Mouse (Mus musculus): ENCODE results near the gene Pla2g4a.

Gene Pla2g4a

DNA sequence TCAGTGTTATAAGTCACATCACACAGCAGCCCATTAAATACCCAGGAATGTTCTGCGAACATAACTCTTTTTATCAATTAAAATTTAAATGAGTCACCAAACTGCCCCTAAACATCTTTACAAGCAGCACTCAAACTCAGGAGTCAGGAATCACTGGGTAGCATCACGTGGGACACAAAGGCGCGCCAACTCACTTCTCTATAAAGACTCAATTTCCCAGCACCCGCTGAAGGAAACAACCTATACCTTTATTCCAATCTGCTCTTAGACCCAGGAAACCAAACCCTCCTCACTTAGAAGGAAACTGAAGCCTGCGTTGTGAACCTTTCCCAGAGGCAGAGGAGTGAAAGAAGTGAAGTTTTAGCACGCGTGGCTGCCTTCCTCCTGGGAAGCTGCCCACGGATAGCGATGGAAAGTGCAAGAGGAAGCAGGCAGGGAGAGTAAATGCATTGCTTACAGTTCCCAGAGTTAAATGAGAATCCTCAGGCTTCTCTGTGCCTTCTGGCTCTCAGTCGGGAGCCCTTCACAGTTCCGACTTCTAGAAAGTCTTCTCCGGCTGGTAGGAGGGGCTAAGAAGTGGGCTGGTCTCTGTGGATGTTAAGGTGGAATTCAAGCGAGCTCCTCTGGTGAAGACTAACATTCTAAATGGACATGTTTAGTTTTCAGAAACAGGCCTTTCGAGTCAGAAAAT lies at the start of gene Pla2g4a:
Gene Pla2g4a (minus strand): TSS at position 557 of the 691 bp plus-strand sequence.
- 12% methylated on average over 15 of the region's 15 CpGs for WGBS

DNA sequence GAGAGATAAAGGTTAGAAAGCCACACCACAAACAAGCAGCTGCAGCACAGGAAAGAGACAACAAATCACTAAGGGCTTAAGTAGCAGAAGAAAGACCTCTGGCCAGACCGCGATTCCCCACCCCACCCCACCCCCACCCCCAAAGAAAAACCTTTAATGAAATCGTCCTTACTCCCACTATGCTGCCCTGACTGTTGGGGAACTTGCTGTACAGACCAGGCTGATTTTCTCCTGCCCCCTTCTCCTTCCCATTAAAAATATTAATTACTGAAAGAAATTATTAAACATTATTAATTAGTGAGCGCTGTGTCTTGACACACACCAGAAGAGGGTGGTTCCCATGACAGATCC lies 49.5 kb upstream of the Pla2g4a start:
- 52% methylated on average over 4 of the region's 4 CpGs for WGBS

DNA sequence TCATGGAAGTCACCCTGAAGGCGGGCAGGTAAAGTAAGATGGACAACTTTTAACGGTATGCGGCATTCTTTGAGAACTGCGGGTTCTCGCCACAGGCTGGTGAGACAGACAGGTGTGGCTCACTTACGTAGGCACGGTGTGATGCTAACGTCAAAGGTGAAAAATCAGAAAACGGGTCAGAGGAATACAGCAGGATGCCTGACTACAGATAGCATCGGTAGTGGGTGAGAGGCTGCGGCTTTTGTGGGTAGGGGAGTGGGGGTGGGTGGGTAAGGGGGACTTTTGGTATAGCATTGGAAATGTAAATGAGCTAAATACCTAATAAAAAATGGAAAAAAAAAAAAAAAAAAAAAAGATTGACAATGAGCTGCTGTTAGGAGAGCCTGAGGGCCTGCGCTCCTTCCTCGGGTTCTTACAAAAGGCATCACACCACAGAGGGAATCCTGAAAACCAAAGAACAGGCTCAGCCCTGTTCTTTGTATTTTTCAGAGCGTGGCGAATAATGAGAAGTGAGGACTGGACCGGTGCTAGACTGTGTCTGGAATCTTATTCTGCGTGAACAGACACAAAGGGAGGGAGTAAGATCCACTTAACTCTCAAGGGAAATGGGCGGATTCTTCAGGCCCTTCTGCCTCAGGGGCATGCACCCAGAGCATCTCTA lies 49.0 kb upstream of the Pla2g4a start:
- WGBS = 81% methylated on average over 18 of the region's 18 CpGs

DNA sequence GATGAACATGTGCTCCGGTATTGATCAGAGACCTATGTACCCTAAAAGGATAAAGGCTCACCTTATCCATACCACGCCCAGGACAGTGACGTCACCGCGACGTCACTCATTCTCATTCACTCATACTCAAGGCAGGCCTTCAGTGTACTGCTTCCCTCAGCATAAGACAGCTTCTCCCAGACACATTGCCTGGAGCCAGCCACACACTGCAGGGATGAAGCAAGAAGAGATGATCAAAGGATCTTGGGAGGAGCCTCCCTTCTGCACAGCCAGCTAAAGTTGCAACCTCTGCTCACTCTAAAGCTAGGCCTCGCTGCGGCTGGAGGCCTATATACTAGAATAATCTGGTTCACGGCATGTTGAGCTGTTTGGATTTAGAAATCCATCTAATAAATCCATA lies 48.0 kb upstream of the Pla2g4a start:
- 94% methylated on average over 9 of the region's 9 CpGs for WGBS

DNA sequence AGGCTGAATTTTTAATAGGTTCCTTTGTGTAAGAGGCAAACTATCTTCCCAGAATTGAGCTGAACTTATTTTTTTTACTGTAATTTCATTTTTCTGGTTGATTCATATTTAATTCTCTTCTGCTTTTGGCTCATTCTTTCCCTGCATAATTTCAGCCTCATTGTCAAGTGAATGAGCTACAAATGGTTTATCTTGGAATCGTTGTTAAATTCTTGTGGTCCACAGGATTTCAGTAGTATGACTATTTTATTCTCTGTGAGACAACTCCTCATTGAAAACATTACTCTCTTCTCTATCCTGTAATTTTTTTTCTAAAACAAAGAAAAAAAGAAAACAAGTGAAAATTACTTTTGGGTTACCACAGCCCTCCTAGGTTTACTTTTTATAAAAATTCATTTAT lies 14.5 kb upstream of the Pla2g4a start:
- 33% methylated on average over 1 of the region's 1 CpGs for WGBS

DNA sequence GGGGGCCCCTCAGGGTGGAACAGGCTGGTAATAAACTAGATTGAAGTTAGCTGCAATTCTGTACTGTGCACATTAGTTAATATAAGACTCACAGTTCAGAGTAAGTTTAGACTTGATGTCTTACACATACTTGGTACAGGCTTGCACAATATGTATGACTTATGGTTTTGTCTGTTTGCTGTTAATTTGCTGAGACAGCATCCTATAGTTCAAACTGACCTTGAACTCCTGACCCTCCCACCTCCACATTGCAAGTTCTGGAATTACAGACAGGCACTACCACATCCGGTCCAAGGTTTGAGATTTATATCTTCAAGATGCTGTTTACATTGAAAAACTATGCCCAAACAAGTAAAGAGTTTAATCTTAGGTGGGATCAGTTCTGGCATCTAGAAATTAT lies 4.7 kb upstream of the Pla2g4a start:
- WGBS = 86% methylated on average over 1 of the region's 1 CpGs

DNA sequence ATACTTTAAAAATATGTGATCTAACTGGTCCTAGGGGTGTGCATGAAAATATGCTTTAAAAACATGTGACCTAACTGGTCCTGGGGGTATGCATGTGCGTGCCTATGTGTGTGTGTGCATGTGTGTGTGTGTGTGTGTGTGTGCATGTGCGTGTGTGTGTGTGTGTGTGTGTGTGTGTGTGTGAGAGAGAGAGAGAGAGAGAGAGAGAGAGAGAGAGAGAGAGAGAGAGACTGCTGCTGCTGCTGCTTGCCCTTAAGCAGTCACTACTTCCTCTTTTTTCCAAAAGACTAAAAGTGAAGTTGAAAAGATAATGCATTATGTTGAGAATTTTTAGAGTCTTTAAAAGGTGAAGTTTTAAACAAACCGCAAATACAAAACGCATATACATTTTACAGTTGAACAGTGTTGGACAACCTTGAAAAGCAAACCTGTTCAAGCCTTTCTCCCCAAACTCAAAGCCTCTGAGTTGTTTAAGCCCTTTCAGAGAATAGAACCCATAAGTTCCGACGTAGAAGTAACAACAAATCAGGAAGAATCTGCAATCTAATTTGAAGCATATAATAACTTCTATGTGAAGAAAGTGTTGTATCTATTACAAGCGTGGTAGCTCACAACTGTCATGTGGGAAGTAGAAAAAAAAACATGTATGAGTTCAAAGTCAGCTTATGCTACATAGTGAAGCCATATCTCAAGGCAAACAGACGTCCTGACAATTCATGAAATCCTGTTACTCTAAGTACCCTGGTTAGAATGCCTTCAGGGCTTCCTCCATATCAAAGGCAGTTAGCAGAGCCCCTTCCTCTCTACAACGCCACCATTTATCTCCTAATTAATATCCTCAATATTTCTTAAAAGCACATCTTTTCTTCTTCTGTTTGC lies 574 bp upstream of the Pla2g4a start:
- WGBS = 73% methylated on average over 9 of the region's 9 CpGs

DNA sequence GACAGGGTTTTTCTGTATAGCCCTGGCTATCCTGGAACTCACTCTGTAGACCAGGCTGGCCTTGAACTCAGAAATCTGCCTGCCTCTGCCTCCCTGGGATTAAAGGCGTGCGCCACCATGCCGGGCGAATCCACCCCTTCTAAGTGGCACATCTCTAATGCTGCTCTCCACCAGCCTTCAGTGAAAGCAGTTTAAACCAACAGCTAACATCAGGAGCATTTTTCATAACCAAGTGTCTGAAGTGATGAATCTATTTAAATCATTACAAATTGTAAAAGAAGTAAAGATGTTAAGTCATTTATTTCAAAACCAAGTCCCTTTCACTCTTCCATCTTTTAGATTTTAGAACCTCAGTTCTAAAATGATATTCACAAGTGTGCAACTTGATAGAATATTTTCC lies 839 bp downstream of the Pla2g4a start:
- WGBS = 97% methylated on average over 4 of the region's 4 CpGs

DNA sequence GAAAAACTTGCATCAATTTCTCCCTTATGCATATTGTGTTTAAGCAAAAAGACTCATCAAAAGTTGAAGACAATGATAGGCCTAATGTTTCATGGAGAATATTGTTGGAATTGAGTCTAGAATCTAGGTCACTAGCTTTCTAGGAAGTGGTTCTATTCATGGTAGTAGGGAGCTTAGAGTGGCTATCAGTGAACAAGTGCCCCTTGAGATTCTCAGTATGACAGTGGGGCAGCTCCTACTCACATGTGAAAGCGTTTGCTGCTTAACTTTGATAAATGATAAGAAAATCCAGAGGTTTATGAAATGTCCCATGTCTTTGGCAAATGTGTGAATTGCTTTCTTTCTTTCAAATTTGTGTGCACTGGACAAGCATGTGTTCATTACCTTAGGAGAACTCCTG lies 2.0 kb downstream of the Pla2g4a start:
- 92% methylated on average over 1 of the region's 1 CpGs for WGBS

DNA sequence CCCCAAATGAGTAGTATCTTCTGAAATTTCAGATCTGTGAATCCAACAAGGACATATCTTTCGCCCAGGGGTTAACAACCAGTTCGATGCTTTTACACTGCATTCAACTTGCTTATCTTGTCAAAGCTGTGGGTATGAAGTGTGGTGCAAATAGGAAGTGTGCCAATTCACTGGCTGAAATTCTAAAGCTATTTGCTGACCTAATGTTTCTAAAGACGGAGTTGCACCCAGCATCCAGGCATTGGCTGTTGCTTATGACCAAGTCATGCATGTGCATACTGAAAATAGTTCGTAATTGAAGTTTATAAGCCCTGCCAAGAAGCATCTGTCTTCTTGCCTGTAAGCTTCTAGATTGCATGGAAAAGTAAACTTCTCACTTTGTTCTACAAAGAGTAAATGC lies 5.6 kb downstream of the Pla2g4a start:
- WGBS = 69% methylated on average over 4 of the region's 4 CpGs

DNA sequence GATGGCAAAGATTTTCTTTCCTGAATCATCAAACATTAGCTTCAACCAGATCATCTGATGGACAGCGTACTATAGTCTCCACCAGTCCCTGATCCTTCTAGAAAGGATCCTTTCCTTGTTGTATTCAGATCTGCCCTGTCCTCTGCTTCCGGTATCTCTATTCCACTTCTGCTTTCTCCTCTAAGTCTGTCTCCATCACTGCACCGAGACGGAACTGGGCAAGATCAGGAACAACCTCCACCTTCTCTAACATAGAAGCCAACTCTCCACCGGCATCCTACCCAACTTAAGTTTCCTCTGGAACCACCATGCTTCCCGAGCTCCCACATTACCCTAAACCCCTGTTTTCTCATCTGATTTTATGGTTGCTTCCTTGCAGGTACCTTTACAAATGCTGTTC lies 7.1 kb downstream of the Pla2g4a start:
- 95% methylated on average over 6 of the region's 6 CpGs for WGBS

DNA sequence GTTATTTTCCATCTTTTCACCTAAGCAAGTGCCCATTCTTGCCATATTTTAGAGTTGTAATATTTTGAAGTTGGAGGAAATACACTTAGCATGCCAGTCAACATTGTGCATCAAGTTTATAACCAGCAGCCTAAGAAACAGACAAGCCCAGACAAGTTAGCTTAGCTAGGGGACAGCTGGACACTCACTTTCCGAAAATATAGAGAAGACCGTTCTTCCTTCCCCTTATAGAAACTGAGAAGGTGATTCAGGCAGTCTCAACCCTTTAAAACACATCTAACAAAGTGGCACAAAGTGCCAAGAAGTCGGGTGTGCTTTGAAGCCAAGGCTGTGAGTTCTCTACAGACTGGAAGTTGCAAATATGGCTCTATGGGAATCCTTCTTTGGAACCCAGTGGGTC lies 10.4 kb downstream of the Pla2g4a start:
- WGBS = 73% methylated on average over 3 of the region's 3 CpGs

DNA sequence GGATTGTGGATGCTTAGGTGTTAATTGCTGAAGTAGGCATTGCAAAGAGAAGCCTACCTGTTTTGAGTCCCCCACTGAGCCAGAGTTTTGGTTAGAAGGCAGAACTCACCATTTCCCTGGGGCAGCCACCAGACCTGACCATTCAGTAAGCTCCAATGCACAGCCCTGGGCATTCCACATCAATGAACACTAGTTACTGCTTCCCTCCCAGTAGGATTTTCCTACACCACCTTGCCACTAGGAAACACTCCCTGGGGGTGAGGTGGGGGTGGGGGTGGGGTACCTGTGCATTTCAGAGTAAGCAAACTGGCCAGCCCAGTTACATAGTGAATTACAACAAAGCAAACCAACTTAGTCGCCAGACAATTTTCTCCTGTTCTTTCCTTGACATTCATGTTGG lies 10.8 kb downstream of the Pla2g4a start:
- WGBS = 89% methylated on average over 1 of the region's 1 CpGs

DNA sequence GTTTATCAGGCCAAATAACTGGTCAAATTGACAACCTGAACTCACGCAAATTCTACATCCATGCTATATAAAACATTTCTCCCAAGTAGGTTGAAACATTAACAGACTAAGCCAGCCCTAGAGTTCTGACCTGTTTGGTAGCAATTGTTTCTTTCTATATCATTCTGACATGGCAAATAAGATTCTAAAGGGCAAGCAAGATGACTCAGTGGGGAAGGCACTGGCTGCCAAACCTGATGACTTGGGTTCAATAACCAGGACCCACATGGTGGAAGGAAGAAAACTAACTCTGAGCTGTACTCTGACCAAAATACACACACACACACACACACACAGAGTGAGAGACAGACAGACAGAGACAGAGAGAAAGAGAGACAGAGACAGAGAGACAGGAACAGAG lies 11.8 kb downstream of the Pla2g4a start:
- WGBS = 100% methylated on average over 1 of the region's 1 CpGs

DNA sequence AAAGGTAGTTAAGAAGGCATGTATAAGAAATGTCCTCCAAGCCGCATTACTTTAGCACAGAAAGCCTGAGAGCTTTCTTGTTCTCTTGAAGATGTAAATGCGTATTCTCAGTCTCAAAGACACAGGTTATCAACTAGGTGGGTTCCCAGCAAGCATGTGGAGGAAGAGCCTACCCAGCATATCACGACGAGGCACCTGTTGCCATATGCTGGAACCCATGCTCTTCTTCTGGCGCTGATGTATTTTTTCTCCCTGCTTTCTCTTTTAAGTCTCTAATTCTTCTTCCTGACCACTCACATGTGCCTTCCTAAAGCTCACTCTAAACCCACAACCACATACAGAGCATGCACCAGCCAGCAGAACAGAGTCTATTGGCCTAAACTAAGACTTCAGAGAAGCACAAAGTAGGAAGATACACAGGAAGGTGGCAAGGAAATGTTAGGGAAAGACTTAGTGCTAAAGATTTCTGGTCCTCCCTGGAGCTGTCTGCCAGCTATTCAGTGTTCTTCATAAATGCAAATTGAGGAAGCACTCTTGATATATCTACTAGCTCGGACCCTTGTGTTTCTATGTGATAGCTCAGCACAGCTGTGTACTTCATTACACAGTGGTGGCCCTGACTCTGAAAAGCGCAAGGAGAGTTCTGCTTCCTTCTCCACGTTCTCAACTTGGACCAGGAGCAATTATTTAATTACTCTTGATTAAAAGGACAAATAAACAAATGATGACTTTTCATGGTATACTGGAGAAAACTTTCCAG lies 12.8 kb downstream of the Pla2g4a start:
- WGBS = 90% methylated on average over 8 of the region's 8 CpGs

DNA sequence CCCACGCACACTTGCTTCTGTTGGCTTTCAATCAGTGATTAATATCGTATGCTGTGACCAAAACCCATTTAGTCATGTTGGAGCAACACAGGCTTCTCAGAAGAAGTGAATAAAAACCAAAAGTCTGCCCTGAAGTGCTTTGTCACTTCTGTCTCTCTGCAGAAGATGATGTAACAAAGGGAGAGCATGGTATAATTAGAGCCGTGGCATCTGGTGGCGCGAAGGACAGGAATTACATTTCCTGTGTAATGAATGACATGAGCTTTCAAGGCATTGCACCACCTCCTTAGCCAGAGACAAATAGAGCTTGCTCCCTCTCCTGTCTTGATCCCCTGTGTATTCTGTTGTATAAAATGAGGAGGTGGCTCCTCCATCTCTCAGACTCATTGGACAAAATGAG lies 14.1 kb downstream of the Pla2g4a start:
- WGBS = 62% methylated on average over 5 of the region's 5 CpGs

DNA sequence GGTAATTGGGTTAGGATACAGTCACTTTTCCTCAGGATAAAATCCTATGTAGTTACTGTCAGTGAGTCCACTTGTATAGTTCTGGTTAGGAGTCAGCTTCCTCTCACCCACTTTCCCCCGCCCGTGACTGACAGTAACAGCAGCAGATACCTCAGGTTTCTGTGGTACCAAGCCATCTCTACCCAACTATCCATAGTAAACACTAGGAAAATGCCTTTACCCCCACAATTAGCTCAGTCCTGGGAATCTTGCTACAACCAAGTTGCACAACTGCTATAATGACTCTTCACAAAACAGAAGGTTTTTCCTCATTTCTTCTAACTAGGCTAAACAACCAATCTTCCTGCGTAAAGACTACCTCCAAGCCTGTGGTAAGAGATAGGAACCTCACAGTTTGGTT lies 14.7 kb downstream of the Pla2g4a start:
- 88% methylated on average over 3 of the region's 3 CpGs for whole genome bisulfite sequencing

DNA sequence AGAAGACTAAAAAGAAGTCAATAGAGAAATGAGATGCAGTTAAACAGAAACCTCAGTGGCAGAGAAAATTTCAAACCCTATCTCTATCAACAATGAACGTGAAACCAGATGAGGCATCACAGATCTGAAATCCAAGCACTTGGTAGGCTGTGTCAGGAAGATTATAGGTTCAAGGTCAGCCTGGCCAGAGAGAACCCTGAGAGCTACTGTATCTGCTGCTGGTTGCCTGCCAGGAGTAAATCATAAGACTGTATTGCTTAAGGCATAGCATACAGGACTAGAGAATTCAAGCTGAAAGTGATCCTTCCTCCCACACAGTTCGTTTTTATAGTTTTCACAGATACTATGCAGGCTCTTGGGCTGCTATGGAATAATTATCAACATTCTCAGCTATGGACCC lies 17.5 kb downstream of the Pla2g4a start:
- 78% methylated on average over 2 of the region's 2 CpGs for WGBS

DNA sequence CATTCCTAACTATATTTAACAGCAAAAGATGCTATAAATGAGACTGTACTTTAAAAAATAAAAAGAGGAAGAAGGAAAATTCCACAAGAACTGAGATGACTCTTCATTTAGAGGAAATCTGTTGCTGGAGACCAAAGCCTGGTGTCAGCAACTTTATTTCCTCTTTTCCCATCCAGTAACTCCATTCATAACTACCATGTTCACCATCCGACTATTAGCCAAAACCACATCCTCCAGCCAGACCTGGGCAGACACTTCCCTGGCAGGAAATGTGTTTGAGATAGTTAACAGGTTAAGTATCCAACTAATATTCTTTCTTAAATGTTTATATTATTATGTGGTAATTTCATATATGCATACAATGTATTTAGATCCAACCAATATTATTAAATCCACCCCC lies 20.8 kb downstream of the Pla2g4a start:
- WGBS = 80% methylated on average over 1 of the region's 1 CpGs

DNA sequence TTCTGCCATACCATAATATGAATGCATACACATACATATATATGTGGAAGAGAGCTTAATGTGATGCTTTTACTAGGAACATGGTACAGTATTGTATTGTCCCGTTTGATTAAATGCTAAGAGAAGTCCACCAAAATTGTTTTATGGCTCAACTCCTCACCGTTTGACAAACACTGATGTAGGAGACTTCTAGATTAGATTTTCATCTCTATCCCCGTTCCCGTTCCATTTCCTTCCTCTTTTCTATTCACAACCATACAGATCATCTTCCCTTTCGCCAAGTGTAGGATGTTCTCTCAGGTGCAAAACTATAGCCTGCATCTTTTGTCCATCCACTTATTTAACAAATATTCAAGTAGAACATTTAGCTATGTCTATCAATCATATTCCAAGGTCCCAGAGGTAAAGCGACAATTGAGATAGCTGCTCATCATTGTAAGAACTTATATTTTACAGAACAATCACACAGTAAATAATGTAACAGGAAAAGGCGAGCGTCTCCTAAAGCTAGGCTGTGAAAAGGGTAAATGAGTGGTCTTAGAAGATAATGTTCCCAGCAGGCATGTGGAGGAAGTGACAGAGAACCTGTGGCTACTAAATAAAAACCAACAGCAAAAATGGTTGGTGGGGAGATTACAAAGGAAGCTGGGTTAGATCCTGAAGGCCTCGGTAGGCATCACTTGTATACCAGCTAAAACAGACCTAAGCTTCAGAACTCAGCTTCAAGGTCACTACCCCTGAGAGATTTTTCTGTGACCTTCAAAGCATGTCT lies 21.6 kb downstream of the Pla2g4a start:
- WGBS = 91% methylated on average over 9 of the region's 9 CpGs

DNA sequence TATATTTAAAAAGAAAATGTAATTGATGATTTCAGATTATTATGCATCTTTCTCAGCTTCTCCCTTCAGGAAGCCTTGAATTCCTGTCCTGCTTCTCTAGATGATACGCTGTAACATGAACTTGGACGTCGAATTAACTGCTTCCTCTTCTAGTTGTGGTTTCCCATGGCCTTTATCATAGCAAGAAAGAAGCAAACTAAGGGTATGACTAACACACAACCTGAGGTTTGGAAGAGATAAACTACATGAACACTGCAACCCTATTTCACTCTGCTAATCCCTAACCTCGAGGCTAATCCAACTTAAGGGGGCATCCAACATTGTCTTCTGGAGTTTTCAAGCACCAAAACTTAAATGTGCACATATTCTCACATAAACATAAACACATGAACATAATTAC lies 23.3 kb downstream of the Pla2g4a start:
- 88% methylated on average over 4 of the region's 4 CpGs for WGBS
